Mouse (Mus musculus) lung, embryonic 15.5 days (tissue): ENCODE measurements around the gene Oas1f. TPM values are rescaled to one million over a fixed set of nuclear protein-coding genes. Genes with fewer than 3 reads are reported as not detected.

ENCODE experiments used
- ATAC-seq: fragments of 200-750 bp; cut with Nextera tagmentation; 2 replicates; pipeline ENCODE4 v1.8.0; 2017; ENCODE audit warnings: moderate number of reproducible peaks, borderline replicate concordance; ENCODE audit not compliant: low FRiP score, low TSS enrichment; ENCODE audit errors: extremely low read depth
- H3K27ac ChIP-seq: fragments of 300-500 bp; sonication (generic); 2 replicates; pipeline ENCODE4 v1.5.1; 2015; ENCODE audit warnings: moderate library complexity, mild to moderate bottlenecking, inconsistent platforms
- H3K27me3 ChIP-seq: fragments of 300-500 bp; sonication (generic); 2 replicates; pipeline ENCODE4 v1.6.1; 2015; ENCODE audit warnings: inconsistent platforms
- H3K36me3 ChIP-seq: fragments of 300-500 bp; sonication (generic); 2 replicates; pipeline ENCODE4 v1.6.1; 2015; ENCODE audit warnings: inconsistent platforms
- H3K4me1 ChIP-seq: fragments of 300-500 bp; sonication (generic); 2 replicates; pipeline ENCODE4 v1.6.1; 2015; ENCODE audit warnings: inconsistent platforms
- H3K4me2 ChIP-seq: fragments of 300-500 bp; sonication (generic); 2 replicates; pipeline ENCODE4 v1.6.1; 2015; ENCODE audit warnings: inconsistent platforms, mild to moderate bottlenecking, moderate library complexity
- H3K4me3 ChIP-seq: fragments of 300-500 bp; sonication (generic); 2 replicates; pipeline ENCODE4 v1.5.1; 2015; ENCODE audit warnings: mild to moderate bottlenecking, inconsistent platforms
- H3K9ac ChIP-seq: fragments of 300-500 bp; sonication (generic); 2 replicates; pipeline ENCODE4 v1.6.1; 2015; ENCODE audit warnings: inconsistent platforms
- H3K9me3 ChIP-seq: fragments of 300-500 bp; sonication (generic); 2 replicates; pipeline ENCODE4 v1.6.1; 2016; ENCODE audit warnings: inconsistent platforms
- WGBS: fragments of 180-500 bp; shearing (Covaris S2); methylation state at CpG from one replicate; pipeline ENCODE4 v1.1.7; 2015; 5-methylcytosine and 5-hydroxymethylcytosine counted together
- polyA plus RNA-seq: library from polyadenylated mRNA; unstranded; fragments of >200 nt; fragmentation: Nextera tagmentation; extraction: Ambion mirVana; gene quantifications from 2 replicates; pipeline ENCODE4 v1.2.1, GENCODE M21; 2015

The Oas1f gene
- polyA plus RNA-seq, 1 experiment from 2014 or later, result not detected

DNA sequence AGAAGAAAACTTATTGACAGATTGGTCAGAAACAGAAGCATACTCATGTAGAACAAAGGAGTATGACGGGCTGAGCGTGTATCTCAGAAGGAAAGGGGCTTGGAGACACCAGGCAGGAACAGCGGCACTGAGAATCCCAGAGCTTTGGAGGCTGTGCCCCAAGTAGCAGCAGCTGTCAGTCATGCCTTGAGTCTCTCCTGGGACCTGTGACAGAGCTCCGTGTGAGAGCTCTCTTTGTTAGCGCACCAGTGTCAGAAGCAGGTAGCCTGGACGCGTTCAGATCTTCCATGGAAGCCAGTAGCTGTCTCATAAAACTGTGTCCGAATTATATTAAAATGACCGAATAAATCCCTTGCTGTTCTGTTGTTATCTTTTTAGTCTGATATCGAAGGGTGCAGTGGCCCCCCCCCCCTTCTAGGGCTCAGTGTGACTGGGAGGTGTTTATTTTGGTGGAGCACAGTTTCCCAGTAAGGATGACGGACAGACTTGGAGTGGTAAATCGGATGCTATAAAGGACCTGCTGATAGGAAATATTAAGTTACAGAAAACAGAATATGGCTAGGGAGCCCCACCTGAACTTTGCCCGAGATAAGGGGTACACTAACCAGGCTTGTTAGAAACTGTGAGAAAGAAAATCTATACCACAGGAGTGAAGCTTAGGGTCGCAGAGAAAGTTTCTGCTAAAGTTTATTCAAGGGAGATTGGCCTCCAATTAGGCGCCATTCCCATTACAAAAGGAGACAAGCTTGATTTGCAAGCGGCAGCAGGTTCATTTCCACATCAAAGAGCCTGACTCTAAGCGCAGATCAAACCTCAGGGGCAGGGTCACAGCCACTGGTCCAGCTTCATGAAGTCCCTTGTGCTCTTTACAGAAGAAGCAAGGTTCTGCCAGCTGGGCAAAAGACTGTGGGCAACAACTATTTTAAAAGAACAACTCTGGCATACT lies 13.6 kb upstream of the Oas1f start:
- Histone ChIP-seq H3K36me3 (no peaks in the 10 kb centered on the region), H3K9me3 (no peaks in the 10 kb centered on the region), H3K27ac (no peak overlapping the region), H3K4me3 (no peak overlapping the region), H3K4me2 (no peak overlapping the region), H3K4me1 (no peaks in the 10 kb centered on the region), H3K9ac (no peak overlapping the region), H3K27me3 (peaks cover 10% of the 10 kb centered on the region; the same call in 1 of the 2 replicates)
- no peak for ATAC-seq
- 14% methylated on average over 17 of the region's 17 CpGs for WGBS

DNA sequence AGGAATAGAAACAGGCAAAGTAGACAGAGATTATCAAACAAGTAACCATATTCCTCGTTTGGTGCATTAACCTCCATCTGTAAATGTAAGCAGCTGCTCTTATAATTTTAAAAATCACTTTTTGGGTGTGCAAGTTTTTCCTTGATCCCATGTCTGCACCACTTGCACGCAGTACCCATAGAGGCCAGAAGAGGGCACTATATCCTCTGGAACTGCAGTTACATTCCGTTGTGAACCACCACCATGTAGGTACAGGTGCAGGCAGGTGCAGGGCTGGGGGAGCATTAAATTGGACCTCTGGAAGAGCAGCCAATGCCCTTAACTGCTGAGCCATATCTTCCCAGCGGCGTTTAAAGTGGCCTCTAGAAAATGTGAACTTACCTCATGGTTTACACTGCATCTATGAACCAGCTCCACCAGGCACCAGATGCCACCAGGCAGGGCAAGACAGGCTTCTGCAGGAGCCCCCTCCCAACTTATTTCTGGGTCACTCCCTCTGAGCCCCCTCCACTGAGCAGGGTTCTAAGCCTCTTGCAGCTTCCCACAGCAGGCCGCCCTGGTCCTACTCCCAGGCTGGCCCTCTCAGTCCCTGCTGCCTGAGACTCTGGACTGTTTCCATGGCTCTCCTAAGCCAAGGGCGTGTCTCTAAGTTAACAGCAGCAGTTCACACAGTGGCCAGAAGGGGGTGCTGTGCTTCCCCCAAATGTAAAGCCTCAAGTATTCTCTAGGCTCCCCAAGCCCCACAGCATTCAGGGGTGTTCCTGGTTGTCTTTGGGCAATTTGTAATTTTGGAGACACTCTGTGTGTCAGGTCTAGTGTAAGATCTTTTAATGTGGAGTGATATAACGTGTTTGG lies 10.2 kb upstream of the Oas1f start:
- WGBS, result 6% methylated on average over 8 of the region's 8 CpGs
- H3K4me1 ChIP-seq, result no peaks in the 10 kb centered on the region

DNA sequence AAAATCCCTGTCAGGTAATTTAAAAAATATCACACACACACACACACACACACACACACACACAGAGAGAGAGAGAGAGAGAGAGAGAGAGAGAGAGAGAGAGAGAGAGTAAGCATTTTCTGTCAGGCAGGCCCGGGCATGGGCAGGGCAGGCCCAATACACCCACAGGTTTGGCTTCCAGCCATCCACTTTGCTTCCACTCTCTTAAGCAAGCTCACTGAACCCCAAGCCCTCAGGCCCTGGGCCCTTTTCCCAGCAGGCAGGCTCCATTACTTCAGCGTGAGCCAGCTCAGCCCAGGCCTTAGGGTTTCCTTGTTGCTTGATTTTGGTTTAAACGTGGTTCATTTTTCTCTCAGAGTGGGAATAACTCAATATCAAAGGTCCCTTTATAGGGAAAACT lies 2.5 kb upstream of the Oas1f start:
- H3K4me1 ChIP-seq, result no peaks in the 10 kb centered on the region
- no peak overlapping the region for H3K4me3 ChIP-seq
- no peaks in the 10 kb centered on the region for H3K36me3 ChIP-seq
- H3K9me3 ChIP-seq, result no peaks in the 10 kb centered on the region
- WGBS, result 75% methylated on average over 3 of the region's 3 CpGs
- H3K27me3 ChIP-seq, result no peaks in the 10 kb centered on the region
- no peak for ATAC-seq
- no peak overlapping the region for H3K9ac ChIP-seq
- no peak overlapping the region for H3K4me2 ChIP-seq
- H3K27ac ChIP-seq, result no peak overlapping the region

More for the DNA sequence above, 10.2 kb upstream of the Oas1f start:
- peaks cover 10% of the 10 kb centered on the region; the same call in 1 of the 2 replicates for H3K27me3 ChIP-seq
- H3K9me3 ChIP-seq, result no peaks in the 10 kb centered on the region
- no peak overlapping the region for H3K9ac ChIP-seq
- no peak overlapping the region for H3K4me3 ChIP-seq
- no peaks in the 10 kb centered on the region for H3K36me3 ChIP-seq
- no peak overlapping the region for H3K27ac ChIP-seq
- no peak for ATAC-seq
- no peak overlapping the region for H3K4me2 ChIP-seq

DNA sequence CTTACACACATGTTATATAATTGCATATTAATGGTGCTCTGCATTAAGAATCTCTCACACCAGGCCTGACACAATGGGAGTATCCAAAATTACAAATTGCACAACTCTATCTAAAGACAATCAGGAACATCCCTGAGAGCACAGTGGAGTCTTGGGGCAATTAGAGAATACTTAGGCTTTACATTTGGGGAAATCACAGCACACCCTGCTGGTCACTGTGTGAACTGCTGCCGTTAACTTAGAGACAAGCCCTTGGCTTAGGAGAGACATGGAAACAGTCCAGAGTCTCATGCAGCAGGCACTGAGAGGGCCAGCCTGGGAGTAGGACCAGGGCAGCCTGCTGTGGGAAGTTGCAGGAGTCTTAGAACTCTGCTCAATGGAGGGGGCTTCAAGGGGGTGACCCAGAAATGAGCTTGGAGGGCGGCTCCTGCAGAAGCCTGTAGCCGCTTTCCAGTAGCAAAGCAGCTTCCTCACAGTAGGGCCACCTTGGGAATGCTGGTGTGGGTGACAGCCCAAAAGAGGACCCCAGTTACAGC lies 2.5 kb downstream of the Oas1f start:
- Histone ChIP-seq H3K4me1 (no peaks in the 10 kb centered on the region), H3K4me3 (no peak overlapping the region), H3K9ac (no peak overlapping the region), H3K4me2 (no peak overlapping the region), H3K27ac (no peak overlapping the region), H3K36me3 (no peaks in the 10 kb centered on the region), H3K9me3 (peaks cover 6% of the 10 kb centered on the region; the same call in 1 of the 2 replicates), H3K27me3 (no peaks in the 10 kb centered on the region)
- 61% methylated on average over 3 of the region's 3 CpGs for WGBS
- ATAC-seq, result no peak

DNA sequence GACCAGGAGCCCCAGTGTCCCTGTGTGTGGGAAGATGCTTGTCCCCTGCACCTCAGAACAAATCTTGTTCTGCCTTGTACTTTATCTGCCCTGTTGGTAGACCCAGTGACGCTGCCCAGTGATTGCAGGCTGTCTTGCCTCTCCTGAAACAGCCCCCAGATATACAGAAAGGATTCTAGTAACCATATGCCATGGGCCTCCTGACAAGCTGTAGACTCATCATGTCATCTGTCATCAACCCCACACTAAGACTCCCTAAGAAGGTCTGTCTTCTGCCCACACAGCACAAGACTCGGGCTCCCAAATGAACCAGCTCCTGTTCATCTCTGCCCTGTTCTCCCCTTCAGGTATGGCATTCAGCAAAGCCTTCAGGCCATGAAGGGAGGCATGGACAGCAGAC lies 12.1 kb downstream of the Oas1f start:
- no peaks in the 10 kb centered on the region for H3K4me1 ChIP-seq
- no peak overlapping the region for H3K9ac ChIP-seq
- H3K27me3 ChIP-seq, result no peaks in the 10 kb centered on the region
- H3K27ac ChIP-seq, result no peak overlapping the region
- H3K4me3 ChIP-seq, result no peak overlapping the region
- H3K9me3 ChIP-seq, result peaks cover 2% of the 10 kb centered on the region; the same call in 1 of the 2 replicates
- no peaks in the 10 kb centered on the region for H3K36me3 ChIP-seq
- no peak for ATAC-seq
- WGBS, result 71% methylated on average over 2 of the region's 2 CpGs
- H3K4me2 ChIP-seq, result no peak overlapping the region

DNA sequence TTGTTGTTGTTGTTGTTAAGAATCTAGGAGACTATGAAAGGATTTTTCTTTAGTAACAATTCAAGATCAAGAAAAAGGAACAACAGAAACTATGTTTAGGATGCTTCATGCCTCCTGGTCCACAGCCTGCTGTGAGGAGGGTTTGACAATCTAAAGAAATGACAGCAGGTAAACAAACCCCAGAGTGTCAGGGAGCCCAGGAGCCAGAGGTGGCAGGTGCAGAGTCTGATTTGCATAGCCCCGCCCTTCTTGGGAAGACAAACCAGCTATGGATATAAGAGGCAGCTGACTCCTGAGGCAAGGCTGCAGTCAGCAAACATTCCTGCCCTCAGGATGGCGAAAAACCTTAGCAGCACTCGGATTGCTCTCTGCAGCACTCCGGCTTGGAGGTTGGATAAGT lies 14.0 kb downstream of the Oas1f start, which contains the start of gene Oas1h:
Gene Oas1h, plus strand, starts transcription at position 301 of the 400 bp plus-strand sequence.
- no peak within 1 kb of the TSS for H3K4me2 ChIP-seq
- no peaks in the 10 kb centered on the region for H3K27me3 ChIP-seq
- H3K9ac ChIP-seq, result no peak within 1 kb of the TSS
- H3K9me3 ChIP-seq, result no peaks in the 10 kb centered on the region
- H3K27ac ChIP-seq, result no peak within 1 kb of the TSS
- H3K4me1 ChIP-seq, result no peaks in the 10 kb centered on the region
- WGBS, result 48% methylated on average over 4 of the region's 4 CpGs
- H3K36me3 ChIP-seq, result no peaks in the 10 kb centered on the region
- no peak for ATAC-seq
- H3K4me3 ChIP-seq, result no peak within 1 kb of the TSS

DNA sequence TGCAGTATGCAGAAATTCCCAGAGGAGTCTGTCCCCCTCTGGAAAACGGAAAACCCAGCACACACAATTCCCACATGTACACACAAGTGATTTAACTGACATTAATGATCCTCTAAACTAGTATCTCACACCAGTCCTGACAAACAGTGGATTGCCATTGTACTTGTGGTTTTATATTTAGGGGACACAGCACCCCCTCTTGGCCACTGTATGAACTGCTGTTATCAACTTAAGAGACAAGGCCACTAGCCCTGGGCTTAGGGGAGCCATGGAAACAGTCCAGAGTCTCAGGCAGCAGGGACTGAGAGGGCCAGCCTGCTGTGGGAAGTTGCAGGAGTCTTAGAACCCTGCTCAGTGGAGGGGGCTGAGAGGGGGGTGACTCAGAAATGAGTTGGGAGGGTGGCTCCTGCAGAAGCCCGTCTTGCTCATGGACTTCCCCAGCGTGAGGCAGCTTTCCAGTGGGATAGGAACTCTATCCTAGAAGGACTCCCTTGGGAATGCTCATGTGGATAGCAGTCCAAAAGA lies 18.2 kb downstream of the Oas1f start:
- no peaks in the 10 kb centered on the region for H3K36me3 ChIP-seq
- no peak overlapping the region for H3K27ac ChIP-seq
- no peak overlapping the region for H3K9ac ChIP-seq
- no peaks in the 10 kb centered on the region for H3K27me3 ChIP-seq
- H3K4me2 ChIP-seq, result no peak overlapping the region
- 60% methylated on average over 3 of the region's 3 CpGs for WGBS
- ATAC-seq, result no peak
- no peaks in the 10 kb centered on the region for H3K9me3 ChIP-seq
- no peak overlapping the region for H3K4me3 ChIP-seq
- H3K4me1 ChIP-seq, result no peaks in the 10 kb centered on the region

DNA sequence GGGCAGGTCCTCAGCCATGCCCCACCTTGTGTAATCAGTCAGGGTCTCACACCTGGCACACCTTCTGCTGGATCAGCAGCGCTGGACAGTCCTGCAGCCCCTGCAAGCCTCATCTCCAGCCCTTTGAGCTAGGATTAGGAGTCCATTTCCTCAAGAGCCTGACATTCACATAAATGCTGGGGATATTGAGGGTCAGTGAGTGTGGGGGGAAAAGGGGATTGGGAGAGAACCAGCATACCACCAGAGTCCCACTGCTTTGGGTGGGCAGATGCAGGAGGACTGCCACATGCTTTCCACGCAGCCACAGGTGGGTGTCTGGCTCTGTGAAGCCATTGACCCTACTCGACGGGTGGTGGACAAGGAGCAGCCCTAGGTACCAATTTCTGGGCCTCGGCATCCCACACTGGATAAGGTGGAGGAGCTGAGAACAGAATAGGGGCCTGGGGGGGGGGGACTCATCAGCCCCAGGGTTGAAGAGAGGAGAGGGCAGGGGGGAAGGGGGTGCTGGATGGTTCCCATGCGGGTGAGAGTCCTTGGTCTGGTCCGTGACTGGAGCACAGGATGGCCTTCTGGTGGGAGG lies 22.4 kb downstream of the Oas1f start:
- H3K36me3 ChIP-seq, result no peaks in the 10 kb centered on the region
- no peak overlapping the region for H3K4me2 ChIP-seq
- no peak overlapping the region for H3K4me3 ChIP-seq
- no peak overlapping the region for H3K9ac ChIP-seq
- H3K27ac ChIP-seq, result no peak overlapping the region
- no peak for ATAC-seq
- H3K9me3 ChIP-seq, result no peaks in the 10 kb centered on the region
- H3K27me3 ChIP-seq, result no peaks in the 10 kb centered on the region
- no peaks in the 10 kb centered on the region for H3K4me1 ChIP-seq
- 73% methylated on average over 7 of the region's 7 CpGs for WGBS

DNA sequence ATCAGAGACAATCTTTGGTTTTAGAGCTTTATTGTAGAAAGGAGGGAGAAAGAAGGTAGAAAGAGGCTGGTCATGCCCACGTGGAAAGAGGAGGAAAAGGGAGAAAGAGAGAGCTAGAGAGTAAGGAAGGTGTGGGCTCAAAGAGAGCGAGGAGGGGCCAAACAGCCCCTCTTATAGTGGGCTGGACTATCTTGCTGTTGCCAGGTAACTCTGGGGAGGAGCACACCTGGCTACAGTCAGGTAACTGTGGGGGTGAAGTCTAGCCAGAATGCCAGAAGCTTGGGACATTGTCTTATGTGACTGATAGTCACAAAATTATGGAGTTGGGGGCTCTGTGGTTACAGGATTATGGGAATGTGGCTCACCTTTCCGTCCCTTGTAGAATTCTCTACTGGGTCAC lies 22.9 kb downstream of the Oas1f start:
- ATAC-seq, result no peak
- Histone ChIP-seq H3K9me3 (no peaks in the 10 kb centered on the region), H3K4me3 (no peak overlapping the region), H3K27me3 (no peaks in the 10 kb centered on the region), H3K4me1 (no peaks in the 10 kb centered on the region), H3K4me2 (no peak overlapping the region), H3K27ac (no peak overlapping the region), H3K36me3 (no peaks in the 10 kb centered on the region), H3K9ac (no peak overlapping the region)
- 51% methylated on average over 3 of the region's 3 CpGs for WGBS

DNA sequence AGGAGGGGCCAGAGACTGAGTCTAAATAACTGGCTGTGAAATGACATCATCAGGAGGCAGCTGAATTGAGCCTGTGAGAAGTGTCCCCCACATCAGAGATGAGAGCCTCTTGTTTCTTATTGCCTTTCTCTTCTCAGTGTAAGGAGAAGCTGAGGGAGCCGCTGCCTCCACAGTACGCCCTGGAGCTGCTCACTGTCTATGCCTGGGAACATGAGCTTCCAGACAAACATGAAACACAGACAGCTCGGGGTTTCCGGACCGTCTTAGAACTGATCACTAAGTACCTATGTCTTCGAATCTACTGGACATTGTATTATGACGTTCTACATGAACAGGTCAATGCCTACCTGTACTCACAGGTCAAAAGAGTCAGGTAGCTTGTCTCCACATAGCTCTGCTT lies 23.6 kb downstream of the Oas1f start:
- H3K9me3 ChIP-seq, result no peaks in the 10 kb centered on the region
- H3K4me2 ChIP-seq, result no peak overlapping the region
- no peak overlapping the region for H3K9ac ChIP-seq
- H3K4me1 ChIP-seq, result no peaks in the 10 kb centered on the region
- H3K27me3 ChIP-seq, result no peaks in the 10 kb centered on the region
- no peaks in the 10 kb centered on the region for H3K36me3 ChIP-seq
- no peak for ATAC-seq
- no peak overlapping the region for H3K27ac ChIP-seq
- 61% methylated on average over 7 of the region's 7 CpGs for WGBS
- H3K4me3 ChIP-seq, result no peak overlapping the region

DNA sequence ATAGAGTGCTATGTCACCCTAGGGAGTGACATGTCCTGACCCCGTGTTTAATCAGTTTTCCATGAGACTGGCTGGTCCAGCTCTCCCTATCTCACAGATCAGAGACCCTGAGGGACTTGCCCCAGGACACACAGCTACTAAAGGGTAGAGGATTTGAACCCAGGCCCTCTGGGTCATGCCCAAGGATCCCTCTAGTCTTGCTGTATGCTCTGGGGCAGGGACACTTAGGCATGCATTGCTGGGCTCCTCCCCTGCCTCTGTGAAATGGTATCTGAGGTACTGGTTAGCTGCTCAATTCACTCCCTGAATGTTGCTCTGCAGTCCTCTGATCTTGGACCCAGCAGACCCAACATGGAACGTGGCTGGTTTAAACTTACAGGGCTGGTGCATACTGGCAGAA lies 24.3 kb downstream of the Oas1f start:
- no peak overlapping the region for H3K4me2 ChIP-seq
- no peaks in the 10 kb centered on the region for H3K4me1 ChIP-seq
- H3K27me3 ChIP-seq, result no peaks in the 10 kb centered on the region
- ATAC-seq, result no peak
- no peaks in the 10 kb centered on the region for H3K9me3 ChIP-seq
- no peak overlapping the region for H3K4me3 ChIP-seq
- no peak overlapping the region for H3K9ac ChIP-seq
- H3K36me3 ChIP-seq, result no peaks in the 10 kb centered on the region
- H3K27ac ChIP-seq, result no peak overlapping the region
- 43% methylated on average over 2 of the region's 2 CpGs for whole genome bisulfite sequencing
